Mouse (Mus musculus) retina, embryonic 14.5 days (tissue): ENCODE measurements at regions not wholly inside any gene's neighbourhood (a gene's known extent, or its start where the extent isn't known, plus 50 kb on each side); places are given as distances from the start of the nearest gene placed in this dataset.

Experiments
- DNase-seq: peaks from one replicate; pipeline ENCODE4 v3.0.0-alpha.2; 2015; ENCODE audit warnings: low spot score

- no peak for DNase-seq
Measured at GRCm38 (mm10) chr15:67391918-67392317, 891.2 kb upstream of the Lrrc6 start.

DNA sequence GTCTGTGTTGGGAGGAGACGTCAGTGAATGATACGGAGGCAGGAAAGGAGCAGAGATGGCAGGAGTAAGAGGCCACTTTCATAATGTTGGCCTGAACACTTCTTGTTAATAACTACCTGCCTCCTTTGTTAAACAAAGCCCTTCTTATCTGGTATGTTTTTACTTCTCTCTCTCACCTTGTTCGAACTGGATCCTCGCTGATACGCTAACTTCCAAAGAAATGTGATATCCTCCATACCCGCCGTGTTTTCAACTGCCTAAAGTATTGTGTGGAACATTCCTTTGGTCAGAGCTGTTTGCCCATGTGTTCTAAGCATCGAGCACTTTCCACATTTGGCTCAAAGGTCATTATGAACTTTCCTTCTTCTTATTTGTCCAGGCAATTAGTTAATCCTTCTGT is 887.8 kb upstream of the Lrrc6 start:
- DNase-seq, result no peak

GRCm38 (mm10) chr15:67386896-67387295 is 886.2 kb upstream of the Lrrc6 start:
- DNase-seq, result no peak

- DNase-seq, result no peak
Measured at GRCm38 (mm10) chr15:67373599-67373998, 872.9 kb upstream of the Lrrc6 start.

DNA sequence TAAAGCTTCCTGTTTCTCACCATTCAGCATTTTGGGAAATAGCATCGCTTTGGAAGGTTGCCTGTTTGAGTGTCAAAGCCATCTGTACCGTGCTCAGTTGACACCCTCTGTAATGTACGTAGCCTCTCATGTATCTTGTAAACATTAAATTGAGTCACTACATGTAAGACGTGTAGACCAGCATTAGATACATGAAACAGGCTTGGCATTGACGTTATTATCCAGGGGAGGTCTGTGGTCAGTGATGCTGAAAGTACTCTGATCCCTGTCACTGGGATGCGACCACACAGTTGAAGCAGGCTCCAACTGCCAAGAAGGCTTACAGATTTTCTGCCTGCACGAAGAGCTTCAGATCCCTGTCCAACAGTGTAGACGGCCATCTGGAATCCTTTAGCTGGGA is 872.3 kb upstream of the Lrrc6 start:
- no peak for DNase-seq

- DNase-seq, result peak; percentile 93
Measured at GRCm38 (mm10) chr15:67364099-67364756, 863.5 kb upstream of the Lrrc6 start.

- peak; percentile 25 for DNase-seq
Measured at GRCm38 (mm10) chr15:67361012-67361571, 860.4 kb upstream of the Lrrc6 start.

- DNase-seq, result no peak
Measured at GRCm38 (mm10) chr15:67357867-67358266, 857.2 kb upstream of the Lrrc6 start.

- no peak for DNase-seq
Measured at GRCm38 (mm10) chr15:67355334-67355733, 854.6 kb upstream of the Lrrc6 start.

- DNase-seq, result no peak
Measured at GRCm38 (mm10) chr15:67354598-67355159, 854.0 kb upstream of the Lrrc6 start.

DNA sequence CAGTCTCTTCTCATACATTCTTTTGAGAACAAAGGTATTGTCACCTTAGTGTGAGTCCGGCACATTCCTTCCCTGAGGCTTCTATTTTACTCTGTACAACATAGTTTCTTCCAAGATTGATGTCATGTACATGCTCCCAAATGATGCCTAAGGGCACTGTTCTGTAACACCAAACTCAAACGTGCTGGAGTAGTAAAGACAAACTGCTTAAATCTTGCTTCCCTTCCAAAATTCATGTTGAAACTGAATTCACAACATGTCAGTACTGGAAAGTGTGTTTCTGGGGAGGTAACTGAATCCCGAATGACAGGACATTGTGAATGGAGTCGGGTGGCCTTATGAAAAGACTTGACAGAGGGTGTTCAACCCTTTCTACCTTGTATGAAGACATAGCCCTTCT is 848.8 kb upstream of the Lrrc6 start:
- DNase-seq, result no peak

DNA sequence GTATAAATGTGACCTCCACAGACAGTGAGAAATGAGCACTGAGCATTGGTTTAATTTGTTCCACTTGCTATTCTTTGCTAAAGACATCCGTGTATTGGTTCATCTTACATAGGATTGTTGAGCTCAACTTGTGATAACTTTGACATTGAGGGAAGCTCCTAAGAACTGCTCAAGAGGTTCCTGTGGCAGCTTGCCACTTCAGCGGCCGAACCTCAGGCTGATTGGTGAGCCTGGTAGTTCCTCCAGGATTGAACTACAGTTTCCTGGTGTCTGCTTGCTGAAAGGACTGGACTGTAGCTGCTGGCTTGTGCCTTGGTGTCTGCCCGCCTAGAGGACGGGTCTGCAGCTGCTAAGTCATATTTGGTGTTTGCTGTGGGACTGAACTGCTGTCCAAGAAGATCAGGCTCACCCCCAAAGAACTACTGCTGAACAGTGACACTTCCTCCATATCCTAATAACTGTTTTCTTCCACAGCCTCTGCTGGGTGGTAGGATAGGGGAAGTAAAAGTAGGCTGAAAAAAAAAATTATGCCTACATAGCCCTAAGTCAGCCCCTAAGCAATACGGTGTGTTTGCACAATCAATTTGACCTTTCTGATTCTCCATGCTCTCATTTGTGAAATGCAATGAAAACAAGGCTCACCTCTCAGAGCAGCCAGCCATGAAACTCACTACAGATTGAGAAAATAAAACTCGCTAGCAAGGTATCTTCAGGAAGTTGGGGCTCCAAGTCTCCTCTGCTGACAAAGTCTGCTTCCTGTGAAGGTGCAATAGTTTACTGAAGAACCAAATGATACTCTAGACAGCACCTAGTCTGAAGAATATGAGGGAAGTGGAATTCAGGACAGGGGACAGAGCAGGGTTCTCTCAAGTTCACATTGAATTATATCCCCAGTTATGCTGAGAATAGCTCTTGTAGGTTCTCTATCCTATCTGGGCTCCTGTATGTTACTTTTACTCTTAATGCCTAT is 844.8 kb upstream of the Lrrc6 start:
- DNase-seq, result no peak

- no peak for DNase-seq
Measured at GRCm38 (mm10) chr15:67342050-67342449, 841.3 kb upstream of the Lrrc6 start.

GRCm38 (mm10) chr15:67337040-67337395 is 836.3 kb upstream of the Lrrc6 start:
- DNase-seq, result no peak

DNA sequence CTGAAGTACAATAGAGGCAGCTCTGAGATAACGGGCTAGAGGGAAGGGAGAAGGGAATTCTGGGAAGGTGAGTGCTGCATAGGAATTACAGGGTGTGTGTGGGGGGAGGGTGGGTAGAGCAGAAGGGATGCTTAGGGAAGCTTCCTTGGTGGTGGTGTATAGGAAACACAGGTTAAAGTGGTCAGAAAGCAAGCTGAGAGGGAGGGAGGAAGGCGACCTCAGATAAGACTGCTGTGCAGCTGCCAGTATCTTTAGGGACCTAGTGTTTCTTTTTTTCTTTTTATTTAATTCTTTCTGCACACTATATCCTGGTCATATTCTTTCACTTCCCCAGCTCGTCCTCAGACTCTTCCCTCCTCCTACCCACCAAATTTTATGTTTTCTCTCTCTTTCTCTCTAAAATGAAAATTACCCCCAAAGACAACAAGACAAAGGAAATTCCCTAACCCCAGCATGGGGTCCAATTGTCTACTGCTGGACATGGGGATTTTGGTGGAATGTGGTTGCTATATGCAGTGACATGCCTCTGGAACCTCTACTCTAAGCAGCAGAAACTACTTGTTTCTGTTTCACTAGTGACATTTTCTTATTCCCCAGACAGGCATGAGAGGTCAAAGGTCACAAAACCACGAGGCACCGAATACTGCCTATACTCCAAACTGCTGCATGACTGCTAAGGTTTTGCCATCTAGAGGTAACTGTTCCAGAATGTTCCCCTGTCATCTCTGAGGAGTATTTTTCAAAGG is 835.8 kb upstream of the Lrrc6 start:
- no peak for DNase-seq

- DNase-seq, result no peak
Measured at GRCm38 (mm10) chr15:67332521-67332920, 831.8 kb upstream of the Lrrc6 start.

- DNase-seq, result no peak
Measured at GRCm38 (mm10) chr15:67320292-67320691, 819.6 kb upstream of the Lrrc6 start.

DNA sequence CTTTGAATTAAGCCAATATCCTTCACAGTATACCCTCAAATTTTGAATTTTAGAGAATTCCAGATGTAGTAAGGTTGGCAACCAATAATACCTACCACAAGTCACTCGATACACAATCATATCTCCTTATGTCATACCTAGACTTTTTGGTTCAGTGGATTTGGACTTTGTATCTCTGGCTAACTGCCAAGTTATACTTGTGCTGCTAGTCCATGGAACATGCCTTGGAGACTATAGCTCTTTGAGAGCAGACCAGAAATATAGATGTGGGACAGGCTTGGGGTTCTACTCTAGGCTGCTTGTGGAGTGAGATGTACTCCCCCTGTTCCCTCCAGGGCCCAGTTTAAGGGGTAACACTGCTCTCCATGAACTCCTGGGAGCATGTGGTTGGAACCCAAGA is 814.5 kb upstream of the Lrrc6 start:
- DNase-seq, result no peak

GRCm38 (mm10) chr15:67313648-67314047 is 812.9 kb upstream of the Lrrc6 start:
- DNase-seq, result no peak

- no peak for DNase-seq
Measured at GRCm38 (mm10) chr15:67305681-67306080, 805.0 kb upstream of the Lrrc6 start.

- DNase-seq, result no peak
Measured at GRCm38 (mm10) chr15:67303804-67304203, 803.1 kb upstream of the Lrrc6 start.

GRCm38 (mm10) chr15:67301871-67302363 is 801.2 kb upstream of the Lrrc6 start:
- no peak for DNase-seq
